Mouse (Mus musculus) megakaryocyte progenitor cell, adult 5-6 weeks (primary cell): ENCODE data around the gene Pon2. TPM values are rescaled to one million over a fixed set of nuclear protein-coding genes. Genes with fewer than 3 reads are reported as not detected.
"Not testable (repeated sequence)": the region's sequence is repeated elsewhere in the genome, so short reads cannot be mapped to it uniquely, and the experiment has no call there.

Source experiments
- ATAC-seq: replicated peaks from 2 replicates; pipeline ENCODE4 v1.8.0; 2016; ENCODE audit warnings: mild to moderate bottlenecking, moderate TSS enrichment, inconsistent platforms; ENCODE audit not compliant: poor library complexity
- total RNA-seq, 2 experiments: library from RNA; stranded (forward) in 1 of 2; stranded (reverse) in 1 of 2; fragments of 157-497, 149-512 nt in 1 of 2; fragments of 200-1000 nt in 1 of 2; gene quantifications; 2 replicates each; pipeline versions ENCODE4 v1.2.3 to v1.2.4; 2015 to 2017

The Pon2 gene
- total RNA-seq (2015) (48.4 and 53.3 TPM in 2 replicates), total RNA-seq (2017) (23.4 and 29.6 TPM in 2 replicates)

GRCm38 (mm10) chr6:5298092-5298554, at the start of gene Pon2:
Pon2 (minus strand) TSS chr6:5298455.
- peak; percentile 77 for ATAC-seq

DNA sequence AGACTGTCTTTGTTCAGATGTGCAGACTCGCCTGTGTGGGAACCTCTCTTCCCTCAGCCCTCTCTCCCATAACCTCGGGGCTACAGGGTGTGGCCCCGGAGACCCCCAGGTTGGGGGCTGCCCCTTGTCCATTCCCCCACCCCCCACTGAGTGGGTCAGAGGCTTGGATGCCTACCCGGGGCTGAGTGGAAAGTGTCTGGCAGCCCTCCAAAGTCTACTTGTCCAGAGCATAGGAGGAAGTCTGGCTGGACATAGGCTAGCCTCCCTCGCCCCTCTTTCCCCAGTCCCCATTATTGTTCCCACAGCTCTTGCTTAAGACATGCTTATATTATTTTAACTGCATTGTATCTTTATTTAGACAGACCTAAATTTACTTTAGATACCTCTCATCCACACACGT, 46.0 kb upstream of the Pon2 start:
- no peak for ATAC-seq

DNA sequence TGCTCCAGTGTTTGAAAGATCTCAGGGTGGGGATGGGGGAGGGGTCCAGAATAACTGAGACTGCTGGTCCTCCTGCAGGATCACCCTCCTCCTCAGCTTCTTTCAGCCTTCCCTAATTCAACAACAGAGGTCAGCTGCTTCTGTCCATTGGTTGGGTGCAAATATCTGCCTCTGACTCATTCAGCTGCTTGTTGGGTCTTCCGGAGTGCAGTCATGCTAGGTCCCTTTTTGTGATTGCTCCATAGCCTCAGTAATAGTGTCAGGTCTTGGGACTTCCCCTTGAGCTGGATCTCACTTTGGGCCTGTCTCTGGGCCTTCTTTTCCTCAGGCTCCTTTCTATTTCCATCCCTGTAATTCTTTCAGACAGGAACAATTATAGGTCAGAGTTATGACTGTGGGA, 41.0 kb upstream of the Pon2 start:
- ATAC-seq: not testable (repeated sequence)

DNA sequence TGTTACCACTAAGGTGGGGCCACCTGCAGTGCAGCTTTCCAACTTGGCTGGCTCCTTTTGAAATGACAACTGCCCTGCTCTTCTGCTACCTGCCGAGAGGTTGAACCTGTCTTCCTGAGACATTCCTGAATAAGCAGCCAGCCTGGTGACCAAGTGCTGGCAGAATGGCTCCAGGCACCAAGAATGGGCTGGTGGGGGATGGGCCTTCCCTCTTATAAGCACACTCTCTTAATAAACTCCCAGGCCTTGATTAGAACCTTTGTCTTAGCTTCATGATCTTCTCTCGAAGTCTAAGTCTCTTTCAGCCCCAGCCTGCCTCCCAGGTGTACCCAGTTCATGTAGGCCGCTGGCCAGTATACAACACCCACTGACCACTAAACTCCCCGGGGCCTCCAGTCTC, 40.5 kb upstream of the Pon2 start:
- ATAC-seq: not testable (repeated sequence)

GRCm38 (mm10) chr6:5336016-5336415, 37.8 kb upstream of the Pon2 start:
- not testable (repeated sequence) for ATAC-seq

GRCm38 (mm10) chr6:5334021-5334420, 35.8 kb upstream of the Pon2 start:
- no peak for ATAC-seq

- ATAC-seq: no peak
These were observed 34.4 kb upstream of the Pon2 start for GRCm38 (mm10) chr6:5332560-5333150.

- no peak for ATAC-seq
These were observed 26.9 kb upstream of the Pon2 start for GRCm38 (mm10) chr6:5325122-5325521.

DNA sequence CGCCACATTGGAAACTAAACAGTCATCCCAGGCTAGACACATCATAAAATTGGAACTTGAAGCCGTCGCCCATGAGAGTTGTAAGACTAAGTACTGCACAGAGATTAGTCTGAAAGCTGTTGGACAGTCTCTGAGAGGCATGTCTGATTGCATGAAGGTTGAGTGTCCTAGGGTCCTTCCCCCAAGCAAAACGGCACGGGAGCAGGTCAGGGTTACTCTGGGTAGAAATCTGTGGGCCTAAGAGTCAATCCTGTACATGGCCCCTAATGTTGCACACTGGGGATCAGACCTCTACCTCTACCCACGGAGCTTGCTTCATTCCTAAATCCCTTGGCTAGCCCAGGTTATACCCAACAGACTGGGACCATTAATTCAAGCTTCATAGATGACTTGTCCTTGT, 25.8 kb upstream of the Pon2 start:
- ATAC-seq: not testable (repeated sequence)

DNA sequence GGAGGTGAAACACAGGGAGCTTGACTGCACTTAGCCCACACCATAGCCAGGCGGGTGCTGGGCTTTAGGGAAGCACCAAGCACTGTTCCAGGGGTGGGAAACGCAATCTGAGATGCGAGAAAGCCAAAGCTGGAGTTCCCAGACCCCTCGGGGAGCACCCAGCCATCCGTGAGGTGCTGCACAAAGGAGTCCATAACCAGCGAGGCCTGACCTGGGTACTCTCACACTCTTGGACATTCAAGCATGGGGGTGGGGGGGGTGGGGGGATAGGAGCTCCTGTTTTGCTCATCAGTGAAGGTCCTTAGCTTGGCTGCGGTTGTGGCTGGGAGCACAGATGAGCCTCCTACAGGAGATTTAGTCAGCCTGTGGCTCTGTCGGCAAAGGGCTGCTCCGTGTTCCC, 18.4 kb upstream of the Pon2 start:
- ATAC-seq: no peak

DNA sequence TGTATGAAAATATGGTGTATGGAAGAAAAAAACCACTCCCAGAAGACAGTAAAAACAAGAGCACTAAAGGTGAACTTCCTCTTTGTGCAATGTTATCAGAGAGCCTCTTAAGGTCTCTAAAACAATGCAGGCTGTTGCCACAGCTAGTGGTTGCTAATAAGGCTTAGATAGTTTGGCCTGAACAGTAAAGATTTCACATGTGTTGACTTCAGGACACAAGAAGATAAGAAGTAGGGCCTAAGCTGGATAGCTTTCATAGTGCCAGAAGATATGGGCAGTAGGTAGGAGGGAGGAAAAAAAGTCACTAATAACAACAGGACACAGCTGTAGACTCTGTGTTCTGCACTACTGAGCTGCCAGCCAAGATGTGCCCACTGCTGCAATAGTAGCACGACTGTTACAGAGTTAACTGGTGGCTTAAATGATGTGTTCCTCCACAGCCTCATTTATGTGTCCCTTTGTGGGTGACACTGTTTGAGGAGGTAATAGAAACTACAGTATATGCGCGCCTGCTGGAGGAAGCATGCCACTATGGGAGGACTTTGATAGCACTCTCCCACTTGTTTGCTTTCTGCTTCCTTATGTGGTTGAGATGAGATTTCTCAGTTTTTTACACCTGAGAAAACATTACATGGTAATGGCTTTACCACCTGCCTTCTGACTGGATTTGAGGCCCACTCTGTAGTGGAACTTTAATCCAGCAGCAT, 17.0 kb upstream of the Pon2 start:
- peak; percentile 96 for ATAC-seq

DNA sequence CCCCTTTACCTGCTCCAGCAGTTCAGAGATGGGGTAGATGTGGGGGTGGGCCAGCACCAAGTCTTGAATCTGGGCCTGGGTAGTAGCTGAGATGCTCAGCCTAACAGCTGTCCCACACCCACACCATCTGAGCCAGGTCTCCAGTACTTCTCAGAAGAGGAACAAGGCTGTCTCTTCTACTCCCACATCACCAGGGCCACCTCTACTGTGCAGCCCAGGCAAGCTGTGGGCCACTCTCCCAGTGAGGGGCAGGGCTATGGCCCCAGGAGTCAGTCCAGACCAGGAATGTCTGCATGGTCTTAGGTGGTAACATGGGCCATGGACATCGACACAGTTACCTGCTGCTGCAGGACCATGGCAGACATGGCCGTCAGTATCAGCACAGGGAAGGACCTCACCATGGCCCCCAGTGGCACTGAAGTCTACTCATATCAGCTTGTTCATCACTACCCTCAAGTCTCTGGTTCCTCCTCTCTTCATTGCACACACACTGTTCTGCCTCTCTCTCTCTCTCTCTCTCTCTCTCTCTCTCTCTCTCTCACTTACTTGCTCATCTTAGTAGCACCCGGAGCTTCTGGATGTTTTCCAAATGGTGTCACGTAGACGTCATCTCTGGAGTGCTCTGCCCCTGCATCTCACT, 15.8 kb upstream of the Pon2 start:
- peak; percentile 36 for ATAC-seq

GRCm38 (mm10) chr6:5310491-5310890, 12.2 kb upstream of the Pon2 start:
- no peak for ATAC-seq

DNA sequence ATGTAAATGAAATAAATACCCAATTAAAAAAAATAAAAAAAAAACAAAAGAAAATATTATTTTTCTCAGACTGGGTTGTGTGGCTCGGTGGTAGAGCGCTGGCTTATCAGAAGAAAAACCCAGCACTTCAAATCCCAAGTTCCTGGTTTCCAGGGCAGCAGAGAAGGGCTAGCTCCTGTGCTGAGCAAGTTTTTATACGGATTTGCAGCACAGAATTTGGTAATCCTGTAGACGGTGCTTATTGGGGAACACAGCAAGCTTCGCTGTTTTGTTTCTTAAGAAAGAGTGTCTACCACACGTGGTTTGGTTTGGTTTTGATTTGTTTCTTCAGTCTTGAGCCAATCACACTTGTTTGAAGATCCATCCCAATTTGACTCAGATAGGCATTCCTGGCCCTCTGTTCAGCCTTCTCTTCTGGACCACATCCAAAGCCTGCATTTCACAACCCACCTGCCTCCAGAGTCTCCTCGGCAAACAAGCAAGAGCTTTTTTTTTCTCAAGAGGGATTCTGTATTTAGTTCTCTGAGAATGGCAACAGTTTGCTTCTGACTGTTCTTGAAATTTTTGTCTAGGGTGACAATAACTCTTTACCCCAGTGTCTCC, 11.4 kb upstream of the Pon2 start:
- ATAC-seq: no peak

DNA sequence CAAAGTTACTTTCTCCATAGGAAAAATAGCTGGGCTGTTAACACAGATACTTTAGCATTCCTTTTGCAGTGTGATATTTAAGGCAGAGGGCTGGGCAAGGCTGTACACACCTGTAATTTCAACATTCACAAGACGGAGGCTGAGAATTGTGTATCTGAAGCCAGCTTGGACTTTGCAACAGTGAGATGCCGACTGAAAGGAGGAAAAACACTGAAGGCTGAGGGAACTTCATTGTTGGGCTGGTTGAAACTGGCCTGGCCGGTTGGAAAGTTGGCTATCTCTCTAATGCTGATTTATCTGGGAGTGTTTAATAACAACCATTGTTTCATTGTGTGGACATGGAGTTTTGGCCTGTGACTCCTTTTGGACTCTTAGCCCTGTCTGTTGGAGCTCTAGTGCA, 7.7 kb upstream of the Pon2 start:
- no peak for ATAC-seq

GRCm38 (mm10) chr6:5304956-5305355, 6.7 kb upstream of the Pon2 start:
- ATAC-seq: no peak

GRCm38 (mm10) chr6:5300629-5301028, 2.4 kb upstream of the Pon2 start:
- no peak for ATAC-seq

- ATAC-seq: no peak
These were observed 1.3 kb upstream of the Pon2 start for GRCm38 (mm10) chr6:5299561-5299960.

- peak; percentile 79 for ATAC-seq
These were observed 749 bp downstream of the Pon2 start for GRCm38 (mm10) chr6:5297321-5298091.

- no peak for ATAC-seq
These were observed 2.2 kb downstream of the Pon2 start for GRCm38 (mm10) chr6:5296067-5296466.
